Mouse (Mus musculus) left cerebral cortex, postnatal 10 days (tissue): Measurements from ENCODE around the gene Igdcc3. TPM values are rescaled to one million over a fixed set of nuclear protein-coding genes. Genes with fewer than 3 reads are reported as not detected.

Source experiments
- DNase-seq, 2 experiments: peaks; one replicate each; pipeline ENCODE4 v3.0.0; 2021 to 2022; ENCODE audit warnings: low spot score in 2 of 2, mixed read lengths in 1 of 2; ENCODE audit errors: extremely low spot score in 1 of 2
- intact Hi-C: fragments of 180-260 bp; cut with DNase I; formaldehyde crosslinking; loops from one replicate; pipeline ENCODE4 v1.15.1; 2025
- total RNA-seq, 2 experiments: library from RNA; stranded (reverse); gene quantifications; 2 replicates each; pipeline ENCODE4 v1.2.3; 2021

Igdcc3 gene
- total RNA-seq, 2 experiments from 2014 or later, result 2.5 to 4.2 TPM

DNA sequence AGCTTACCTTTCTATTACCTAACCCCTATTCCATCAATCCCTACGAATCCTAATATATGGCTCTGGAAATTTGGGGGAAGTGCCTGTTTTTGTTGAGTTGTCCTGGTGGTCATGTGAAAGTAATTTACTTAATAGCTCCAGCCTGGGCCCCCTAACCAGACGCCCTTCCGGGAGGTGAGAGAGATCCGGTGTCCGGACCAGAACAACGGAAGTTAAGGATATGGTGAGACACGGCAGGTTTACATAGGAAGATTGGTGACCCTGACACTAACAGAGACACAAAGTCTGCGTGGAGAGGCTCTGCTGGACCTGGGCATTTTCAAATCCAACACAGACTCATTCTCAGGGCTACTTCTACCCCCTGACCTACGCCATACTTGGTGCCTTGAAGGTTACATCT lies 25.4 kb downstream of the Igdcc3 start:
- no peak for DNase-seq
- intact Hi-C loops, result no loop called here

DNA sequence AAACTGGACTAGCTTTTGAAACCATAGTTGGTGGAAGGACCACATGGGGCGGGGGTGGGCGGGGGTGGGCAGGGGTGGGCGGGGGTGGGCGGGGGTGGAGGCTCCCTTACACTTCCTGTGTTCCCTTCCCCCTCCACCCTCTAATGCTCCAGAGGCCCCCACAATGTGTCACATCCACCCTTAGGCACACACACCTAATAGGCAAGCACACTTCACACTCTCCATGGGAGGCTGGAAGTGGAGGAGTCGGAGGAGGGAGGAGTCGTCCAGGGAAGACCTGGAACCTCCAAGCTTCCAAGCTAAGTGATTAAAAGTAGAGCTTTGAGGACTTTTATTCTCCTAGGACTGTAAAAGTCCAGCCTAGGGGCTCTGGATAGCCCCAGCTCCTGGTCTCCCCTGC lies 27.5 kb downstream of the Igdcc3 start:
- intact Hi-C loops, result no loop called here

GRCm38 (mm10) chr9:65168952-65169351 lies 28.0 kb downstream of the Igdcc3 start:
- intact Hi-C loops, result no loop called here
- DNase-seq, result no peak

More for the DNA sequence above, 27.5 kb downstream of the Igdcc3 start:
- no peak for DNase-seq

GRCm38 (mm10) chr9:65172654-65173053 lies 31.7 kb downstream of the Igdcc3 start:
- DNase-seq, result no peak
- intact Hi-C loops, result no loop called here

GRCm38 (mm10) chr9:65175234-65175938 lies 34.4 kb downstream of the Igdcc3 start:
- no peak for DNase-seq
- intact Hi-C loops, result no loop called here

GRCm38 (mm10) chr9:65175939-65176871 lies 35.2 kb downstream of the Igdcc3 start:
- DNase-seq, result peak in 1 of 2 experiments; percentile 57
- intact Hi-C loops, result no loop called here

- intact Hi-C loops, result no loop called here
- DNase-seq, result no peak
Observed at GRCm38 (mm10) chr9:65177497-65177896, 36.5 kb downstream of the Igdcc3 start.

- DNase-seq, result no peak
- intact Hi-C loops, result no loop called here
Observed at GRCm38 (mm10) chr9:65177912-65178311, 36.9 kb downstream of the Igdcc3 start.

- intact Hi-C loops, result no loop called here
- DNase-seq, result peak in 1 of 2 experiments; percentile 27
Observed at GRCm38 (mm10) chr9:65178336-65179213, 37.6 kb downstream of the Igdcc3 start.

GRCm38 (mm10) chr9:65179817-65180624 lies 39.0 kb downstream of the Igdcc3 start:
- intact Hi-C loops, result no loop called here
- no peak for DNase-seq

DNA sequence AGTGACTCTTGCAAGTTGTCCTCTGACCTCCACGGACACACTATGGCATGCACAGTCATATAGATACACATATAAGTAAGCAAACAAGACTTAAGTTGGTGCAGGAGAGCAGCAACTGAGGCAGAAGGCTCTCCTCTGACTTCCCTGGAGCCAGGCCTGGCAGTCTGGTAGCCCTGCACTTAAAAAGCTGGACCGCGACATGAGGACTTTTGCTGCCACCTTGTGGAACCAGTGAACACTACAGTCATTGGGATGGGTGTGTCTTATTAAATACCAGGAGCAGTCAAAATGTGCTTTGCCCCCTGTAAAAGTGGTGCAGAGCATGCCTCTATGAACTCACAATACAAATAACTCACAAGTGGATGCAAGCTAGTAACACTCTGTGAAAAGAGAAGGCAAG lies 47.6 kb downstream of the Igdcc3 start:
- DNase-seq, result peak; percentile 81 to 84
- intact Hi-C loops, result loop anchor here (2.0 kb wide), 2 partner anchors 48 to 56 kb away; partner anchors contain the start of gene Igdcc3

- intact Hi-C loops, result no loop called here
- no peak for DNase-seq
Observed at GRCm38 (mm10) chr9:65190306-65190705, 49.3 kb downstream of the Igdcc3 start.

- no peak for DNase-seq
- intact Hi-C loops, result no loop called here
Observed at GRCm38 (mm10) chr9:65191389-65191754, 50.4 kb downstream of the Igdcc3 start.

GRCm38 (mm10) chr9:65191755-65192469 lies 50.9 kb downstream of the Igdcc3 start:
- no peak for DNase-seq
- intact Hi-C loops, result no loop called here

DNA sequence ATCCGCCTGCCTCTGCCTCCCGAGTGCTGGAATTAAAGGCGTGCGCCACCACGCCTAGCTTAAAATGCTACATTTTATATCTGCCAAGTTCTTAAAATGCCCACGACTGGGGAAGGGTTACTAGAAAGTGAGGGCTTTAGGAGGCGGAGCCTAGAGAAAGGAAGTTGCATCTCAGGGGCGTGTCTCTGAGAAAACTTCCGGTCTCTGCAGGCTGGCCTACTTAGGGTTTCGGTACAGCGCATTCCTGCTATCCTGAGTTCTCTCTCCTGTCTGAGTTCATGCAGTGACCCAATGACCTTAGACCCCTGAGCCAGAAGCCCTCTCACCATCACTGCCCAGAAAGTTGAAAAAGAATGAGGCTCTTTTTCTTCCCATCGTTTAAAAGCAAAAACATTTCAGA lies 52.2 kb downstream of the Igdcc3 start:
- peak in 1 of 2 experiments; percentile 36 for DNase-seq
- intact Hi-C loops, result no loop called here

DNA sequence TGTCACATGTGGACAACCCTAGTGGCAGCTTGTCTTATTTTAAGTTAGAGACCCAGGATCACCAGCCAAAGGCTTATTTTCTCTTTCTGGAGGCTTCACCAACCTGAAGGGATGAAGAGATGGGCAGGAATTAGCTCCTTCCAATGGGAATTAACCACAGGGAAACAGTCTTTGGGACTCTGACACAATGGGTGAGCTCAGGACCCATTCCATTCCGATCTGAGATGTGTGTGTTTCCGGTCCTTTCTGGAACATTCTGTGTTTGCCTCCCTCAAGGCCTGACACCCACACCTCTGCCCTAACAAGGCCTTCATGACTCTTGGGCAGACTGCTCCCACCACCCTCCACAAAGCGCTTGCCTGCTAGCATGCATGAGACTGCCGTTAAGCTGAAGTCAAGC lies 54.1 kb downstream of the Igdcc3 start, which contains the start of gene Parp16:
Gene Parp16 (plus strand): TSS at position 301 of the 400 bp plus-strand sequence.
- no peak for DNase-seq
- intact Hi-C loops, result no loop called here

DNA sequence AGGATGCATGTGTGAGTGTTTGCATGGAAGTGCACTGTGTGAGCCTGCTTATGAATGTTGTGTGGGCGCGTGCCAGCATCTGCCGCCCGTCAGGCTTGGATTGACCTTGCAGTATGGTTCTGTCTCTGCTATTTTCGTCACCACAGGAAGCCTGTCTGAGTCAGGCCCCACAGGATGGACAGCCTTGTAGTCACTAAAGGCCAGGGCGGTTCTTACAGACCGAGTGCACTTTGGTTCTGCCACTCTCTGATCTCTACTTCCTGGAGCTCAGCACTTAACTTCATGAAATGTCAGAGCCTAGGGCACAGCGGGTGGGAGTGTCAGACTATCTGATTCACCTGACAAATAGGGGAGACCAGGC lies 54.6 kb downstream of the Igdcc3 start:
- peak; percentile 38 to 80 for DNase-seq
- intact Hi-C loops, result no loop called here
